Mouse (Mus musculus) gastrocnemius, adult 2 months (tissue): Measurements from ENCODE around the gene Ptk7. TPM values are rescaled to one million over a fixed set of nuclear protein-coding genes. Genes with fewer than 3 reads are reported as not detected.

Experiments used
- DNase-seq: peaks from one replicate; pipeline ENCODE4 v3.0.0; 2022
- H3K27ac ChIP-seq: fragments of 200-600 bp; 2 replicates; pipeline ENCODE4 v1.8.1; 2022; ENCODE audit warnings: mild to moderate bottlenecking
- H3K4me3 ChIP-seq: fragments of 200-600 bp; 2 replicates; pipeline ENCODE4 v1.8.1; 2022; ENCODE audit warnings: mild to moderate bottlenecking, moderate library complexity
- CTCF ChIP-seq: fragments of 200-600 bp; IDR thresholded peaks from 2 replicates; pipeline ENCODE4 v1.8.1; 2022; ENCODE audit warnings: antibody characterized with exemption, mild to moderate bottlenecking, moderate library complexity
- intact Hi-C: fragments of 180-260 bp; cut with DNase I; formaldehyde crosslinking; loops from one replicate; pipeline ENCODE4 v1.15.1; 2025
- total RNA-seq, 2 experiments: library from RNA; stranded (reverse); gene quantifications; 2 replicates each; pipeline ENCODE4 v1.2.3; 2021

Ptk7 gene
- total RNA-seq, 2 experiments from 2014 or later, result 0.28 to 0.78 TPM

- intact Hi-C loops, result no loop called here
- DNase-seq, result no peak
- no peak overlapping the region for H3K27ac ChIP-seq
- H3K4me3 ChIP-seq, result no peak overlapping the region
- no peak for TF ChIP-seq CTCF
These were observed 10.9 kb downstream of the Ptk7 start for GRCm38 (mm10) chr17:46618394-46618768.

DNA sequence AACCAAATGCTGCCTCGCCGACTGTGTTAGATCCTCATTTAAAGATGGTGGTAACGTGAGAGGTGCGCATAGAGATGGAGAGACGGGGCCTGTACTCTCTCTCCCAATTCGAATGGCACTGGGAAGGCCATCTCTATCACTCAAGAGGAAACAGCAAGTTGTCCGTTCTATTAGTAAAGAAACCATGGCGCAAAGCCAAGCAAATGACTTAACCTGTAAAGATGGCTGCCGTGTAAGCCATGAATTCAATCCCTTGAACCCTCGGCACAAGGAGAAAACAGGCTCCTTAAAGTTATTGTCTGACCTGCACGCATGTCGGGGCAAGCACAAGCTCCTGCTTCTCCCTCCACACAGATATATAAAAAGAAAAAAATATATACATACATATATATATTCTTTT, 11.5 kb downstream of the Ptk7 start:
- intact Hi-C loops, result no loop called here
- no peak for TF ChIP-seq CTCF
- H3K4me3 ChIP-seq, result no peak overlapping the region
- no peak for DNase-seq
- no peak overlapping the region for H3K27ac ChIP-seq

DNA sequence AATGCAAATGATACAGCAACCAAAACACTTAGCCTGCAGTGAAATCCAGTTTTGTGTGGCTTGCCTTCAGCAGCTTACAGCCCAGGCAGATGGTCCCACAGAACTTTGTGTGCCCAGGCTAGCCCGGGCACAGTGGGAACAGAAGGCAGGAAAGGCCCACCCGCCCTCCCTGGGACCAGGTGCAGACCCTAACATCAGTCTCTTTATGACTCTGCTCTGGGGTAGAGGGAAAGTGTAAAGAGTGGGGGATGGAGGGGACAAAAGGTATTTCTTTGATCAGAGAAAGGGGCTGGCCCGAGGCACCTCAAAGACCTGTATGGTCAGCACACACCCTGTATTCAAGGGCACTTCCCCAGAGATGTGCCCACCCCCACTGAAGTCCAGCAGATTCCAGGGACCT, 16.1 kb downstream of the Ptk7 start:
- no peak for TF ChIP-seq CTCF
- intact Hi-C loops, result no loop called here
- H3K4me3 ChIP-seq, result no peak overlapping the region
- no peak overlapping the region for H3K27ac ChIP-seq
- DNase-seq, result no peak

GRCm38 (mm10) chr17:46612820-46613219, 16.5 kb downstream of the Ptk7 start:
- DNase-seq, result no peak
- TF ChIP-seq CTCF, result no peak
- Histone ChIP-seq H3K27ac (no peak overlapping the region), H3K4me3 (no peak overlapping the region)
- intact Hi-C loops, result no loop called here

- intact Hi-C loops, result no loop called here
- DNase-seq, result no peak
- no peak for TF ChIP-seq CTCF
- Histone ChIP-seq H3K27ac (no peak overlapping the region), H3K4me3 (no peak overlapping the region)
These were observed 17.1 kb downstream of the Ptk7 start for GRCm38 (mm10) chr17:46612189-46612588.

GRCm38 (mm10) chr17:46611316-46611715, 18.0 kb downstream of the Ptk7 start:
- no peak overlapping the region for H3K27ac ChIP-seq
- intact Hi-C loops, result no loop called here

DNA sequence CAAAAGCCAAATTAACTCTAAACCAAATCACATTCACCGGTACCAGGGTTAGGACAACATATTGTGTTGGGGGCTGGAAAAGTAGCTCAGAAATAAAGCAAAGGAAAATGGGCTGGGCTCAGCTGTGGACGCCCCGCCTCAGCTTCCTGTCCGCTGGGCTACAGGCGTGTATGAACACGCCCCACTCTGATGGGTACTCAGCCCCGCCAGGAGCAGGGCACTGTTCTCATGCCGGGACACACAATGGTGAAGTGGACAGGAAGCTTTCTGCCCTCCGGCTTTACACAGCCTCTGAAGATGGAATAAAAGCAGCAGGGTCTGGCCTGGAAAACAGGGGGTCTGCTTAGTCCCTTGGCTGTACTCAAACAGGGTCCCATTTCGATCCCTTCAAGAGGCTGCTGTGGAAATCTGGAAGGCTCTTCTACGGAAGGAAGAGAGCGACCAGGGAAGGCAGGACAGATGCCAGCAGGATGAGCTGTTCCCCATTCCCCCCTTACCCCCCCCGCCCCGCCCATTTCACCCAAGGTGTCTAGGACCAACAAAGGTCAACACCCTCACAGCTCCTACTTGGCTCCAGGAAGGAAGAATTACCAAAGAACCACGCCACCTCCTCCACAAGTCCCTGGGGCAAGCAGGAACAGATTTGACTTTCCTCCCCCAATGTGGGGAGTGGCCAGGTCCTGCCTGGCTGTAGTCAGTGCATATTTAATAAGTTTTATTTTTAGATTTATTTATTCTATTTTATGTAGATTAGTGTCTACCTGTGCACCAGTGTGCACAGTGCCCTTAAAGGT, 19.4 kb downstream of the Ptk7 start:
- intact Hi-C loops, result no loop called here

More at GRCm38 (mm10) chr17:46611316-46611715, 18.0 kb downstream of the Ptk7 start:
- no peak for TF ChIP-seq CTCF
- H3K4me3 ChIP-seq, result no peak overlapping the region
- DNase-seq, result no peak

DNA sequence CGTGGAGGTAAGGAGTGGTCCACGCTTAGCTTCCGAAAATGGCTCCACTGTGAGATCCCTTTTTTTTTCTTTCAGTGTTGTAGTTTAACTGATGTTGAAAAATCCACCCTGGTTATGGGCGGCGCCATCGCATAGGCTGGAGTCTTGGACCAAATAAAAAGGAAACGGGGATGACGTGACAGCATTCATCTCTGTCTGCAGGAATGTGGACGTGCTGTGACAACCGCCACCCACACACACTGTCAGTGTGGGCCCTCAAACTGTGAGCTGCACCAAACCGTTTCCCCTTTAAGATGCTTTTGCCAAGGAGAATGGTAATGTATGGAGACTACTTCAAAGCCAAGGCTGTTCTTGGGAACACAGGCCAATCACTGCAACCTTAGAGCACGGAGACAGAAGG, 23.3 kb downstream of the Ptk7 start:
- Histone ChIP-seq H3K4me3 (no peak overlapping the region), H3K27ac (no peak overlapping the region)
- intact Hi-C loops, result no loop called here
- no peak for TF ChIP-seq CTCF
- DNase-seq, result no peak

More for the DNA sequence above, 19.4 kb downstream of the Ptk7 start:
- no peak for DNase-seq
- TF ChIP-seq CTCF, result no peak
- Histone ChIP-seq H3K27ac (peak overlapping the region; percentile 58; the same call in 1 of the 2 replicates), H3K4me3 (peak overlapping the region; percentile 58)

DNA sequence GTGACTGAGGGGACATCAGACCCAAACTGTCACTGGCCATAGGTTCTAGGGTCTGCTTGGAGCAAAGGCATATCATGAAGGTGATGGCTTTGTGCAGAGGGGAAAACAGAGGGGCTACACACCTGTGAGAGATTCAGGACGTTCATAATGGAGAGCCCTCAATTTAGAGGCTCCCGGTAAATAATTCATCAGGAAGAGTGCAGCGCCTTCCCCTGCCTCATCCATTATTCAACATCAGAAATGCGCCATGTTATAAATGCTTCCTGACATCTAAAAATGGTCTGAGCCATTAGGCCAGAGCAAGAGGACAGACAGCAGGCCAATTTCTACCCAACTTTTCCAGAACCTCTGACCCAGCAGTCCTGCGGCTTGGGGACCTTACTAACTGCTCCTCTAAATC, 24.2 kb downstream of the Ptk7 start:
- intact Hi-C loops, result no loop called here
- DNase-seq, result no peak
- Histone ChIP-seq H3K27ac (no peak overlapping the region), H3K4me3 (no peak overlapping the region)
- no peak for TF ChIP-seq CTCF

DNA sequence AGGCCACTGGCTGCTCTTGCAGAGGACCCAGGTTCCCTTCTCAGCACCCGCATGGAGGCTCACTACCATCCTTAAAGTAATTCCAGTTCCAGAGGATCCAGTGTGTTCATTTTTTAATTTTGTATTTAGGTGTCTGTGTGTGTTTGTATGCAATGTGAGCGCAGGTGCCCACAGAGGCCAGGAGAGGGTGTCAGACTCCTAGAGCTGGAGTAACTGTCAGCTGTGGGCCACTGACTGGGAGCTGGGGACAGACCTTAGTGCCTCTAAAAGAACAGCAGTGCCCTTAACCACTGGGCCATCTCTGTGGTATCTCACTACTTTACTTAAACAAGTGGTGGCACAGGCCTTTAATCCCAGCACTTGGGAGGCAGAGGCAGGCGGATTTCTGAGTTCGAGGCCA, 26.1 kb downstream of the Ptk7 start:
- TF ChIP-seq CTCF, result no peak
- H3K27ac ChIP-seq, result no peak overlapping the region
- intact Hi-C loops, result no loop called here
- H3K4me3 ChIP-seq, result no peak overlapping the region
- DNase-seq, result no peak

DNA sequence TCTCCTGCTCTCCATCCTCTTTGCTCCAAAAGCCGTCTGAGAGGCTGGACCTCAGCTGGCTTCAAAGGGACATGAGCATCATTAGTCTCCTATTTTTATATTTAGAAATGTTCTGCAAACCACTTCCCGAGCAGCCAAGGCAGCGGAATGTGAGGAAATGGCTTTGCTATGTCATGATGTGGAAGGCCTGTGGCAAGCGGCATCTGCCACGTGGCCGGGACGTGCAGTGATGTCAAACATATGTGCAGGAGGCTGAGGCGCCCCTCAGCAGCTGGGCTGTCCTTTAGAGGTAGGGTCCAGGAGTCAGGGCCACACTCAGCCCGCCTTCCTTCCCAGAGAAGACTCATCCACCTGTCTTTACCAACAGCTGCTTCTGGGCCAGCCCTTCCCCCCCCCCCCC, 27.1 kb downstream of the Ptk7 start:
- intact Hi-C loops, result no loop called here
- no peak overlapping the region for H3K4me3 ChIP-seq
- 0 out of 2 replicates have a peak overlapping the region, but pooled peaks have one; percentile 16 for H3K27ac ChIP-seq
- DNase-seq, result no peak
- TF ChIP-seq CTCF, result no peak

- peak; percentile 23 for TF ChIP-seq CTCF
- H3K27ac ChIP-seq, result no peak overlapping the region
- DNase-seq, result no peak
- no peak overlapping the region for H3K4me3 ChIP-seq
- intact Hi-C loops, result no loop called here
These were observed 28.7 kb downstream of the Ptk7 start for GRCm38 (mm10) chr17:46600569-46600968.

GRCm38 (mm10) chr17:46598963-46599362, 30.3 kb downstream of the Ptk7 start:
- no peak overlapping the region for H3K27ac ChIP-seq
- intact Hi-C loops, result no loop called here
- H3K4me3 ChIP-seq, result no peak overlapping the region
- TF ChIP-seq CTCF, result no peak
- DNase-seq, result no peak

DNA sequence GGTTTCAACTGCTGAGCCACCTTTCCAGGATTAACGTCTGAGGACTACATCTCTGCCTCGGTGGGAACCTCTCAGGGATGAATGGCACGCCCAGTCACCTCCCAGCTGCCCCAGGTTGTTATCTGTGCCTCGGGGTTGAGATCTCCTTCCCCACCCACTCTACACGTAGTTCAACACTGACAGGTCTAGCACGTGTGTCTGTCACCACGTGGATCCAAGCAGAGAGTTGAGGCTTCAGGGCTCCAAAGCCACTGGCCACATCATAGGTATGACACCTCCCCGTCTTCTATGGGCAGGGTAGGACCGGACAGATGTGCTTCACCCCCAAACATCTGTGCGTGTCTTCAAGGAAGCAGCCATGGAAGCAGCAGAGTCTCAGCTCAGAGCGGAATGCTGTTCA, 31.3 kb downstream of the Ptk7 start:
- TF ChIP-seq CTCF, result no peak
- no peak overlapping the region for H3K4me3 ChIP-seq
- intact Hi-C loops, result no loop called here
- no peak overlapping the region for H3K27ac ChIP-seq
- DNase-seq, result no peak
